Mouse (Mus musculus): ENCODE results near the gene Tnfaip8l3. TPM values are rescaled to one million over a fixed set of nuclear protein-coding genes. Genes with fewer than 3 reads are reported as not detected.

The Tnfaip8l3 gene
- polyA plus RNA-seq (2017; shearing (Covaris generic)) = not detected

GRCm38 (mm10) chr9:54068032-54068649 lies at the start of gene Tnfaip8l3:
Tnfaip8l3 (minus strand) TSS chr9:54068388.

GRCm38 (mm10) chr9:53975122-53975518 lies 93.1 kb downstream of the Tnfaip8l3 start, which contains the start of gene Elmod1:
Elmod1 (minus strand) TSS chr9:53975301.

Other genes with a start within 250 kb of the Tnfaip8l3 start
- gene Sln, start 218.2 kb downstream of the Tnfaip8l3 start, polyA plus RNA-seq (2017; shearing (Covaris generic)) = not detected
- gene Elmod1, start 93.1 kb downstream of the Tnfaip8l3 start, polyA plus RNA-seq (2017; shearing (Covaris generic)) = not detected
- not detected for gene Cyp19a1, start 199.7 kb upstream of the Tnfaip8l3 start, polyA plus RNA-seq (2017; shearing (Covaris generic))
- 0.10 TPM for gene Gldn, start 218.1 kb upstream of the Tnfaip8l3 start, polyA plus RNA-seq (2017; shearing (Covaris generic))